12 mouse cellular contexts compared by ENCODE assay signal in genomic region chr7:99538421-99538820, GRCm38 (mm10). TPM values are rescaled to one million over a fixed set of nuclear protein-coding genes. Genes with fewer than 3 reads are reported as not detected.
A peak's percentile ranks its signal among the peaks of the same experiment; 100 is the strongest.
DNase-seq lines count a peak whose midpoint lies in the region; ATAC-seq lines count a peak whose summit lies in the region.
"Had no signal": no experiment of that assay in that cellular context is flagged by ENCODE, and none has a peak within 500 bp of the region (broad histone marks: within the 10 kb centered on the region; RNA-seq: fewer than 3 reads in every experiment).

No protein-coding gene starts in this region.

- no peak for ATAC-seq in hindbrain, embryonic 11.5 days (ENCODE audit: low FRiP score)
- no peak for ATAC-seq in megakaryocyte, adult 5-6 weeks (ENCODE audit: poor library complexity, severe bottlenecking)
- ATAC-seq in hindbrain, embryonic 16.5 days, result no peak
- ATAC-seq in neural tube, embryonic 13.5 days (ENCODE audit: low read depth), result no peak

- 57% methylated on average over 4 of the region's 4 CpGs for WGBS in hindbrain, embryonic 10.5 days
- WGBS in hindbrain, embryonic 11.5 days, result 59% methylated on average over 4 of the region's 4 CpGs
- 62% methylated on average over 4 of the region's 4 CpGs for WGBS in hindbrain, embryonic 16.5 days
- WGBS in neural tube, embryonic 13.5 days, result 71% methylated on average over 4 of the region's 4 CpGs

- H3K27me3 ChIP-seq in hindbrain, embryonic 10.5 days (ENCODE audit: insufficient read depth, poor library complexity, severe bottlenecking), result no peaks in the 10 kb centered on the region
- H3K27me3 ChIP-seq in hindbrain, embryonic 11.5 days (ENCODE audit: control insufficient read depth, insufficient read depth, low read length), result no peaks in the 10 kb centered on the region
- no peaks in the 10 kb centered on the region for H3K27me3 ChIP-seq in megakaryocyte, embryonic 14.5 days (replicated peaks)
- H3K27me3 ChIP-seq in hindbrain, embryonic 16.5 days (replicated peaks; ENCODE audit: control insufficient read depth, insufficient read depth, low read length), result no peaks in the 10 kb centered on the region
- H3K27me3 ChIP-seq in neural tube, embryonic 13.5 days, result no peaks in the 10 kb centered on the region
- H3K27me3 ChIP-seq: limb, embryonic 15.5 days had no signal

- H3K4me1 ChIP-seq in hindbrain, embryonic 10.5 days (replicated peaks), result peaks cover 94% of the 10 kb centered on the region
- H3K4me1 ChIP-seq in hindbrain, embryonic 11.5 days (replicated peaks; ENCODE audit: control insufficient read depth, insufficient read depth, low read length), result peaks cover 21% of the 10 kb centered on the region; the same call in 1 of the 2 replicates
- peaks cover 94% of the 10 kb centered on the region for H3K4me1 ChIP-seq in megakaryocyte, embryonic 14.5 days
- H3K4me1 ChIP-seq in hindbrain, embryonic 16.5 days (ENCODE audit: control insufficient read depth, insufficient read depth, low read depth, low read length), result peaks cover 53% of the 10 kb centered on the region
- H3K4me1 ChIP-seq in neural tube, embryonic 13.5 days (replicated peaks), result peaks cover 77% of the 10 kb centered on the region

- H3K9me3 ChIP-seq in hindbrain, embryonic 10.5 days, result no peaks in the 10 kb centered on the region
- H3K9me3 ChIP-seq in hindbrain, embryonic 11.5 days (ENCODE audit: control insufficient read depth, low read length), result no peaks in the 10 kb centered on the region
- H3K9me3 ChIP-seq in megakaryocyte, embryonic 14.5 days, result no peaks in the 10 kb centered on the region
- no peaks in the 10 kb centered on the region for H3K9me3 ChIP-seq in hindbrain, embryonic 16.5 days (ENCODE audit: control insufficient read depth, low read length)
- no peaks in the 10 kb centered on the region for H3K9me3 ChIP-seq in neural tube, embryonic 13.5 days
- H3K9me3 ChIP-seq: limb, embryonic 15.5 days had no signal

- H3K27ac ChIP-seq in hindbrain, embryonic 10.5 days, result peak overlapping the region; percentile 74
- no peak overlapping the region for H3K27ac ChIP-seq in hindbrain, embryonic 11.5 days (ENCODE audit: low read depth, low read length)
- H3K27ac ChIP-seq in hindbrain, embryonic 16.5 days (ENCODE audit: low read depth, low read length), result no peak overlapping the region
- H3K27ac ChIP-seq in neural tube, embryonic 13.5 days (replicated peaks), result no peak overlapping the region
- H3K27ac ChIP-seq: limb, embryonic 15.5 days; stomach, postnatal 0 days had no signal

- H3K36me3 ChIP-seq in hindbrain, embryonic 10.5 days, result 0 out of 2 replicates have a peak, but pooled peaks cover 11% of the 10 kb centered on the region
- no peaks in the 10 kb centered on the region for H3K36me3 ChIP-seq in hindbrain, embryonic 11.5 days (ENCODE audit: control insufficient read depth, insufficient read depth, low read length)
- peaks cover 71% of the 10 kb centered on the region for H3K36me3 ChIP-seq in megakaryocyte, embryonic 14.5 days (replicated peaks; ENCODE audit: low read length)
- no peaks in the 10 kb centered on the region for H3K36me3 ChIP-seq in hindbrain, embryonic 16.5 days (ENCODE audit: control insufficient read depth, insufficient read depth, low read length)
- no peaks in the 10 kb centered on the region for H3K36me3 ChIP-seq in neural tube, embryonic 13.5 days
- H3K36me3 ChIP-seq: limb, embryonic 15.5 days had no signal

- no peak overlapping the region for H3K9ac ChIP-seq in hindbrain, embryonic 11.5 days (ENCODE audit: low read depth, low read length)
- peak overlapping the region; percentile 47 for H3K9ac ChIP-seq in hindbrain, embryonic 16.5 days (ENCODE audit: low read depth, low read length)
- peak overlapping the region; percentile 95 for H3K9ac ChIP-seq in neural tube, embryonic 13.5 days
- H3K9ac ChIP-seq: limb, embryonic 15.5 days had no signal

- no peak overlapping the region for H3K4me2 ChIP-seq in hindbrain, embryonic 11.5 days (replicated peaks; ENCODE audit: low read depth, low read length)
- H3K4me2 ChIP-seq in hindbrain, embryonic 16.5 days (ENCODE audit: low read length), result peak overlapping the region; percentile 81
- H3K4me2 ChIP-seq in neural tube, embryonic 13.5 days, result peak overlapping the region; percentile 81
- H3K4me2 ChIP-seq: limb, embryonic 15.5 days had no signal

- H3K4me3 ChIP-seq in hindbrain, embryonic 10.5 days, result peak overlapping the region; percentile 7; the same call in 1 of the 2 replicates
- no peak overlapping the region for H3K4me3 ChIP-seq in hindbrain, embryonic 11.5 days (ENCODE audit: low read depth, low read length)
- peak overlapping the region; percentile 93 for H3K4me3 ChIP-seq in megakaryocyte, embryonic 14.5 days (replicated peaks)
- H3K4me3 ChIP-seq in hindbrain, embryonic 16.5 days (ENCODE audit: low read length), result peak overlapping the region; percentile 16; the same call in 1 of the 2 replicates
- H3K4me3 ChIP-seq in neural tube, embryonic 13.5 days, result peak overlapping the region; percentile 77; the same call in 1 of the 2 replicates
- H3K4me3 ChIP-seq: limb, embryonic 15.5 days had no signal

- no peak for DNase-seq in hindbrain, embryonic 10.5 days (ENCODE audit: low spot score)
- DNase-seq in hindbrain, embryonic 11.5 days (ENCODE audit: low spot score), result no peak
- DNase-seq in adrenal gland, adult 2 months, result no peak
- DNase-seq in layer of hippocampus, adult 9-11 months, result no peak
- DNase-seq: gastrocnemius, postnatal 10 days; heart, postnatal 4 days had no signal

RNA-seq across cellular contexts. Expression of gene Arrb1, which starts 3.2 kb away (rescaled TPM):
- polyA plus RNA-seq in hindbrain, embryonic 10.5 days (2016; fragmentation: Nextera tagmentation; extraction: Ambion mirVana), result 14.6 and 15.0 TPM in 2 replicates
- polyA plus RNA-seq in hindbrain, embryonic 11.5 days (2014; fragmentation: Nextera tagmentation; extraction: Ambion mirVana), result 4.5 and 5.4 TPM in 2 replicates
- polyA plus RNA-seq in megakaryocyte, embryonic 14.5 days (2012; ENCODE audit: insufficient read depth, low replicate concordance), result 11.2 and 43.4 TPM in 2 replicates
- 41.1 and 43.8 TPM in 2 replicates for total RNA-seq in megakaryocyte, adult 5-6 weeks (2015)
- 91.7 and 96.9 TPM in 2 replicates for total RNA-seq in megakaryocyte, adult 5-6 weeks (2017)
- polyA plus RNA-seq in hindbrain, embryonic 16.5 days (2015; fragmentation: Nextera tagmentation; extraction: Ambion mirVana), result 17.4 and 19.8 TPM in 2 replicates
- polyA plus RNA-seq in neural tube, embryonic 13.5 days (2015; fragmentation: Nextera tagmentation; extraction: Ambion mirVana), result 15.9 and 16.2 TPM in 2 replicates
- 10 to 100 TPM; 38.7 to 62.2 TPM for total RNA-seq in adrenal gland, adult 2 months (2021)
- polyA plus RNA-seq in adrenal gland, adult 2 months (2012; rRNA removed), result 19.0 and 19.3 TPM in 2 replicates

RNA-seq across cellular contexts. Expression of gene Rps3, which starts 54.9 kb away (rescaled TPM):
- polyA plus RNA-seq in hindbrain, embryonic 10.5 days (2016; fragmentation: Nextera tagmentation; extraction: Ambion mirVana), result 680 and 779 TPM in 2 replicates
- 696 and 707 TPM in 2 replicates for polyA plus RNA-seq in hindbrain, embryonic 11.5 days (2014; fragmentation: Nextera tagmentation; extraction: Ambion mirVana)
- 128 and 530 TPM in 2 replicates for polyA plus RNA-seq in megakaryocyte, embryonic 14.5 days (2012; ENCODE audit: insufficient read depth, low replicate concordance)
- total RNA-seq in megakaryocyte, adult 5-6 weeks (2015), result 992 and 1,050 TPM in 2 replicates
- 1,038 and 1,097 TPM in 2 replicates for total RNA-seq in megakaryocyte, adult 5-6 weeks (2017)
- polyA plus RNA-seq in hindbrain, embryonic 16.5 days (2015; fragmentation: Nextera tagmentation; extraction: Ambion mirVana), result 398 and 428 TPM in 2 replicates
- 514 and 540 TPM in 2 replicates for polyA plus RNA-seq in neural tube, embryonic 13.5 days (2015; fragmentation: Nextera tagmentation; extraction: Ambion mirVana)
- total RNA-seq in adrenal gland, adult 2 months (2021), result 100 to 1,000 TPM; 414 to 589 TPM
- 80.7 and 95.4 TPM in 2 replicates for polyA plus RNA-seq in adrenal gland, adult 2 months (2012; rRNA removed)
